Mouse (Mus musculus): ENCODE measurements around the gene 4930503E14Rik.
"Not testable (repeated sequence)": the region's sequence is repeated elsewhere in the genome, so short reads cannot be mapped to it uniquely, and the experiment has no call there.

- TF ChIP-seq CTCF (IDR thresholded peaks at IDR 0.05; ENCODE audit: control insufficient read depth, insufficient read depth, insufficient read length); MAX (IDR thresholded peaks at IDR 0.05); MYOD1 (IDR thresholded peaks at IDR 0.05; ENCODE audit: control insufficient read depth, insufficient read length, low read depth); USF1 (IDR thresholded peaks at IDR 0.05; ENCODE audit: low read depth); MYOG (IDR thresholded peaks at IDR 0.05; ENCODE audit: control insufficient read depth, extremely low read depth, insufficient read length); CEBPB (IDR thresholded peaks at IDR 0.05; ENCODE audit: low read depth): not testable (repeated sequence)
Measured at GRCm38 (mm10) chr14:44123551-44123950, 89.5 kb downstream of the 4930503E14Rik start, which contains the start of gene Gm3327.

All from C2C12 (cell line).